Mouse (Mus musculus) adrenal gland, postnatal 0 days (tissue): ENCODE data around the gene Ddx20. TPM values are rescaled to one million over a fixed set of nuclear protein-coding genes. Genes with fewer than 3 reads are reported as not detected.

Experiments
- polyA plus RNA-seq: library from polyadenylated mRNA; unstranded; fragments of >200 nt; fragmentation: Nextera tagmentation; extraction: Ambion mirVana; gene quantifications from 2 replicates; pipeline ENCODE4 v1.2.1, GENCODE M21; 2015

The Ddx20 gene
- 14.7 and 22.8 TPM in 2 replicates for polyA plus RNA-seq

DNA sequence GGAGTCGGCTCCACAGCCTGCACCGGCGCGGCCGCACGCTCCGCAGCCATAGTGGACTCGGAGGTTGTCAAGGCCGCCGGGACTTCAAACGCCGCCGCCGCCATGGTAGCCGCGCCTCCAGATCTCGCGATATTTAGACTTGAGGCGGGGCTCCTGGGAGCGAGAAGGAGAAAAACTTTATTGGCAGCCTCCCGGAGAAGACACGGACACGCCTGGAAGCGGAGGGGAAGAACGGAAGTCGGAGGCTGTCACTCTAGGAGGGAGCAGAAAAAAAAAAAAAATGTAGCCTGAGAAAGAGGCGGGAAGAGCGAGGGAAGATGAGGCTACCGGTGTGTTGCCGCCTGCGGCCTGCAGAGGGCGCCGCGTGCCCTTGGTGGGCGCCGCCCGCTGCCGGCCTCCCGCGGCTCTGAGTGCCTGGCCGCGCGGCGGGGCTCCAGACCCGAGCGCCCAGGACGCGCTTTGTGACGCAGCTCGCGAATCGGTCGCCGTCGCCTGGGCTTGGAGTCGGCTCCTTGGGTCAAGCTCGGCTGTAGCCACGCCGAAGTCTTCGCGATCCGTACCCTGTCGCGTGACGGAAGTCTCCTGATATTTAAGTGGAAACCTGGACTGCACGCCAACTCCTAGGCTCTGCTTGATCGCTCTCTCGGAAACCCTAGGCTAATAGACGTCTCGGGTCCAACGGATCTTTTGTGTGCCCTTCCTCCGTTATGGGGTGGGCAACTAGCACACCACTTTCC lies at the start of gene Ddx20:
TSS of gene Ddx20 (minus strand) at position 251 of the 737 bp plus-strand sequence.

DNA sequence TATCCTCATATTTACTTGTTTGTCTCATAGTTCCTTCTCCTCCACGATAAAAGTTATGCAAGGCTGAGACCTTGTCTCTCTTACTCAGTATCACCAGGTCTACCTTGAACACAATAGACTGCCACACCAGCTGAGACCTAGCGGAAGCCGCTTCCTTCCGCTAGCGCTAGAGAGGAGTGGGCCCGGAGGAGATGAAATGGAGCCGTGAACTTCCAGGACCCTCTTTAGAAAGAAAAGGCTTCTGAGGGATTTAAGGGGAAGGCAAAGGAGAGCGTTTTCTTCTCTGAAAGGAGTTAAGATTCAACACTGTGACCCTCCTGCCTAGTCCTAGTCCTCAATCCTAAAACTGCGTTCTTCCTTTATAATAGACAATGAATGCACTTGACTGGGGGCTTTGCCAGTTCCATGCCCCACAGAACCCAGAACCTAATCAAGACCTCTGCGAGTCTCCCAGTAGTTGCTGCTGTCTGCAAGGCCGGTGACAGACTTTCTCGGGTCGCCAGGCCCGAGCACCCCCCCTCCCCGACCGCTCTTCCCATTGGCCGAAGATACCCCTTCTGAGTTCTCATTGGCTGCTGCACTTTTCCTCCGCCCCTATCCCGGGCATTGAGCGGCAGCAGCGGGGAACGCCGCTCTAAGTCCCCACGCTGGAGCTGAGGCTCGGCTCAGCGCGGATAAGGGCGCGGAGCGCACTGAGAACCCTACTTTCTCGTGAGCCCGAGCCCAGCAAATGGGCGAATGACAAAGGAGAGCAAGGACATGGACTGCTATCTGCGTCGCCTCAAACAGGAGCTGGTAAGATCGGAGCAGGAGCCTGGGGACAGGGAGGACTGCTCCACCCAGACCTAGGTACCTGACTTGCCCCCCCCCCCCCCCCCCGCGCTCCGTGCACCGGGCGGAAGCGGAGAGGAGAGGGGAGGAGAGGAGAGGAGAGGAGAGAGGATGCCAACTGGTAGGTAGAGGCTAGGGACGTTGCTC lies 16.9 kb upstream of the Ddx20 start, which contains the start of gene Inka2:
TSS of gene Inka2 (plus strand) at position 569 of the 978 bp plus-strand sequence.

Other genes with a start within 250 kb of the Ddx20 start
- 3.3 and 5.3 TPM in 2 replicates for gene Kcnd3, start 235.2 kb downstream of the Ddx20 start, polyA plus RNA-seq
- gene Inka2, start 17.0 kb upstream of the Ddx20 start, polyA plus RNA-seq = 0.88 and 1.1 TPM in 2 replicates
- 176 and 188 TPM in 2 replicates for gene Rap1a, start 113.8 kb upstream of the Ddx20 start, polyA plus RNA-seq
- 0.25 and 0.54 TPM in 2 replicates for gene Adora3, start 183.3 kb upstream of the Ddx20 start, polyA plus RNA-seq
- gene Tmigd3, start 183.3 kb upstream of the Ddx20 start, polyA plus RNA-seq = not detected in 2 replicates
- 0.90 and 0.94 TPM in 2 replicates for gene I830077J02Rik, start 245.1 kb upstream of the Ddx20 start, polyA plus RNA-seq